Mouse (Mus musculus): ENCODE measurements around the gene Spocd1. TPM values are rescaled to one million over a fixed set of nuclear protein-coding genes. Genes with fewer than 3 reads are reported as not detected.
"Not testable (repeated sequence)": the region's sequence is repeated elsewhere in the genome, so short reads cannot be mapped to it uniquely, and the experiment has no call there.

The Spocd1 gene
- polyA plus RNA-seq (2017; shearing (Covaris generic)), result not detected

DNA sequence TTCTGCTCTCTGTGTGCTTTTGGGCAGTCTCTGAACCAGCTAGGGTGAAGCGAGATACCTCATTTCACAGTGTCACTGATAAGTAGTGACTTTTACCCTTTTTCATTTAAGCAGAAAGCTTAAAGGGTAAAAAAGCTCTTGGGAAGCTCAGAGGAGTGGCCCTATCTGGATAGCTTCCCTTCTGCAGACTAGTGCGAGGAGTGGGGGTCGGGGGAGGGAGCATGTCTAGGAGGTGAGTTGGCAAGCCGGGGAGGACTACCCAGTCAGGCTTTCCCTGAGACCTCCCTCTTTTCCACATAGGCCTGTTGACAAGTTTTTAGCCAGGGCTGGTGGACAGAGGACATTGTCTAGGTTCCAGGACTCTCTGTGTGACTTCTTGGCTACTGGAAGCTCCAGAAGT, at the start of gene Spocd1:
TSS of gene Spocd1 (plus strand) at position 301 of the 400 bp plus-strand sequence.
- ATAC-seq, result no peak

DNA sequence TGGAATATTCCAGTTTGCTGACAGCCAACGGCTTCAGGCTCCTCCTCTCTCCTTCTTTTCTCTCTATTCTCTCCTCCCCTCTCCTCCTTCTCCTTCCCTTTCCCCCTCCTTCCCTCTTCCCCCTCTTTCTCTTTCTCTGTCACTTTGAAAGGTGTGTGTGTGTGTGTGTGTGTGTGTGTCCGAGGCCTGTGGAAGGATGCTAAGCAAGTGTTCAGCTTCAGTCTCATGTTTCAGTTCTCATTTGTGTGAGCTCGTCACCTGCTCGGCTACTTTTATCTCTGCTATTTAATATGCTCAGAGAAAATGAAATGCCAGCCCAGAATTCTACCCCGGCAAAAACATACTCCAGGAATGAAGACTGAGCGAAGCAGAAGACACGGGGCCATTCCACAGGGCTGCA, 48.4 kb upstream of the Spocd1 start:
- ATAC-seq, result no peak

DNA sequence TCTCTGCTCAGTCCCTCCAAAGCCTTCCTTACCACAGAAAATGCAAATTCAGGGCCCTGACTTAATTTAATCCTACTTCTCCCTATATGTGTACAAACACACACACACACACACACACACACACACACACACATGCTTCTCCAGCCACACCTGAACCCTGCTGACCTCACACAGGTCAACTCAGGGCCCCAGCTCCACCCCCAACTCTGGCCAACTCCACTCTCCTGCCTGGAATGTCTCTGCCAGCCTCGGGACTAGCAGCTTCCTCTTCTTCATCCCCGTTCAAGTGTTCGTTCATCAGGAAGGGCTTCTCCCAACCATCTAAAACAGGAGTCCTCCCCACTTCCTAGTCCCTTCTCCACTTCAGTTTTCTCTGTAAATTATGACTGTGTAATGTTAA, 47.4 kb upstream of the Spocd1 start:
- no peak for ATAC-seq

DNA sequence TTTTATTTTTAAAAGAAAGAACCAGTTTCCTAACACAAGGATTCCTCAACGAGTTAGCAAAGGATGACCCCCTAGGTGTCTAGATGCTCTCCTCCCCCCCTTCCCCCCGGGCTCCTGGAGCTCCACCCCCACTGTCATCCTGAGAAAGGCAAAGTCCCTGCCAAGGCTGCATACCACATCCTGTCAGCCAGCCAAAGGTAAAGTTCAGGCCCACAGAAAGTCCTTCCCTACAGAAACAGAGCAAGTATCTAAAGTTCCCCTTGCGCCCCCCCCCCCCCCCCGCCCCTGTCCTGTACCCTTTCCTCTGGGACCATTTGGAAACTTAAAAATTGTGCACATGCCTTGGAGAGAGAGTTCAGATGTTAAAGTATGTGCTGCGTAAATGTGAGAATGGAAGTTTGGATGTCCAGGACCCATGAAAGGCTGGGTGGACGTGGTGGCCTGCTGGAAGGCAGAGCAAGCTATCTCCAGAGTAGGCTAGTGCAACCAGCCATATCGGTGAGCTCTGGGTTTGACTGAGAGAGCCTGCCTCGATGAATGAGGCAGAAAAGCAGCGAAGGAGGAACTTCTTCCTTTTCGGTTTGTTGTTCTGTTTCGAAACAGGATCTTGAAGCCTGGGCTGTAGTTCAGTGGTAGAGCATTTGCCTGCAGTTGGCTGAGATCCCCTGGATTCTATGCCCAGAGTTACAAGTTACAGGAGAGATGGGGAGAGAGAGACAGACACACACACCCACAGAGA, 46.3 kb upstream of the Spocd1 start:
- ATAC-seq, result peak; percentile 89

DNA sequence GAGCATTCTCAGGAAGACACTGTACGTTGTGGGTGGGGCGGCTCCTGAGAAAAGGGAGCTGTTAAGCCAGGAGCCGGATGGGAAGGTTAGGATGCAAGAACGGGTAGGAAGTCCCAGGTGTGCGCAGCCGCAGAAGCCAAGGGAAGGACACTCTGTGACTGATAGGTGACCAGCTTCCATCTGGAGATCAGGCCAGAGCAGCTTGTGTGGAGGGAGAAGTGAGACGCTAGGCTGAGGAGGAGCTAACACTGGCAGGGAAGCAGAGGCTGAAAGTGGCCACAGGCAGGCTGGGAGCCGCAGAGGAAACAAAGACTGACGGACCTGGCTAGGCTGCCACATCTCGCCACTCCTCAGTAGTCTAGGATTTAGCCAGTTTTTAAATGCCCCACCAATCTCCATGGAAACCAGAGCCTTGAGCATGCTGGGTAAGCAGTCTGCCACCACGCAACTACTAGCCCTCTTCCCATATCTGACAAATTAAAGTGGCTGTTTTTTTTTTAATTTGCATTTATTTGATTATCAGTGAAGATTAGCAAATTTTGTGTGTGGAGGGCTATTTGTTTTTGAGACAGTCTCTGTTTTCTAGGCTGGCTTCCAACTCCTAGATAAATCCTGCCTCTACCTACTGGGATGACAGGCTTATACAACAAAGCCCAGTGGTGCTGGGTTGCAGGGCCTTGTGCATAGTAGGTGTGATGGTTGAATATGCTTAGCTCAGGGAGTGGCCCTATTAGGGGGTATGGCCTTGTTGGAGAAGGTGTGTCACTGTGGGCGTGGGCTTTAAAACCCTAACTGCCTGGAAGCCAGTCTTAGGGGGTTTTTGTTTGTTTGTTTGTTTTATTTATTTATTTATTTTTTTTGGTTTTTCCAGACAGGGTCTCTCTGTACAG, 44.8 kb upstream of the Spocd1 start:
- no peak for ATAC-seq

DNA sequence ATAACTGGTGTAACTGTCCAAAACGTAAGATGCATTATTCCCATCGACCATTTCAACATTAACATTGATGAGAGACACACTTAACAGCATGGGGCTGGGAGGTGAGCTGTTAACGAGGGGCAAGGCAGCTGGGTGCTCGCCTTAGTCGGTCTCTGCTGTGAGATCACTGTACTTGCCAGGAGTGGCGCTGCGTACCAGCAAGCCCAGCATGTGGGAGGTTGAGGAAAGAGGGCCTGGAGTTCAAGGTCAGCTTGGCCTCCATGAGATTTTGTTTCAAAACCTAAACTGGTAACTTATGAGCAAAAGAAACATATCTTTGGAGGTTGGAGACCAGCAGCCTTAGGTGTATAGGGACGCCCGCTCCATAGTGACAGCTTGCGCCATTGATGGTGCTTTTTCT, 39.4 kb upstream of the Spocd1 start:
- no peak for ATAC-seq

DNA sequence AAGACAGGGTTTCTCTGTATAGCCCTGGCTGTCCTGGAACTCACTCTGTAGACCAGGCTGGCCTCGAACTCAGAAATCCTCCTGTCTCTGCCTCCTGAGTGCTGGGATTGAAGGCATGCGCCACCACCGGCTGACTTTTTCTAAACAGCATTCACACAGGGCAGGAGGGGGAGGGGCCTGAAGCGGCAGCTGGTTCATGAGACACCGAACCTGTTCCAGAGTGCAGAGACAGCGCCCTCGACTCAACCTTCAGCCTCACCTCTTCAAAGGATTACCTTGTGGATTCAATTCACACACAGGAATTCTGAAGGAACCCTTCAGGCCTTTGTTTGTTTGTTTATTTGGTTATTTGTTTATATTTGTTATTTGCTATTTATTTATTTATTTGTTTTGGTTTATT, 39.0 kb upstream of the Spocd1 start:
- ATAC-seq, result no peak

DNA sequence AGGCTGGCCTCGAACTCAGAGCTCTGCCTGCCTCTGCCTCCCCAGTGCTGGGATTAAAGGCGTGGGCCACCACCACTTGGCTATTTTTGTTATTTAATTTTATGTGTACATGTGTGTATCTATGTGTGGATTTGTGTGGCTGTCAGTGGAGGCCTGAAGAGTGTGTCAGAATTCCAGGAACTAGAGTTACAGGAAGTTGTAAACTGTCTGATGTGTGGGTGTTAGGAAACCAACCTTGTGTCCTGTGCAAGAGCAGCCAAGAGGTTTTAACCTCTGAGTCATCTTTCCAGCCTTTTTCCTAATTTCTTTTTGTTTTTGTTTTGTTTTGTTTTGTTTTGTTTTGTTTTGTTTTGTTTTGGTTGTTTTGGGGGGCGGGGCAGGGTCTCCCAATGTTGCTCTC, 34.2 kb upstream of the Spocd1 start:
- no peak for ATAC-seq

DNA sequence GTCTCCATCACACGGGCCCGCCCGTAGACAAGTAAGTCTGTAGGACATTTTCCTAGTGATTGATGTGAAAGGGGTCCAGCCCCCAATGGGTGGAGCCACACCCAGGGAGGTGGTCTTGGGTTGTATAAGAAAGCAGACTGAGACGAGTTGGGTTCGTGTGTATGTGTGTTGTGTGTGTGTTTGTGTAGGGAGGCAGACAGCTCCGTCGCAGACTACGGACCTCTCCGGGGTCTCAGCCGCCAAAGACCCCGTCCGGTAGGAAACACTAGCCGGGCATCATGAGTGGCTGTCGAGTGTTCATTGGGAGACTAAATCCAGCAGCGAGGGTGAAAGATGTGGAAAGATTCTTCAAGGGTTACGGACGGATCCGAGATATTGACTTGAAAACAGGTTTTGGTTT, 30.2 kb upstream of the Spocd1 start:
- not testable (repeated sequence) for ATAC-seq

DNA sequence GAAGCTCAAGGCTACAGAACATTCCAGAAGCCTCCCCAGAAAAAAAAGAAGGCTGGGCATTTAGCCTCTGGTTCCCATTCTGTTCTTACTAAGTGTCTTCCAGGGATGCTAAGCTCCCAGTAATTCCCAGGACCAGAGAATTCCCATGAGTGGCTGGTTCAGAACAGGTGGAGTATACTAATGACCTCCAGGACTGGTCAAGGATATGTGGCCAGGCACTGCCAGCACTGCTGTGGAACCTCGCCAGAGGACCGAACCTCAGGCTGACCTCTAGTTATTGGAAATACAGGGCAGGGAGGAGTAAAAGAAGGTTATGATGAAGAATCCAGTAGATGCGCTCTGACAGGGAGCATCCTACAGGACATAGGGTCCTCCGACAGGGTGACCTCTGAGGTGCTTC, 26.7 kb upstream of the Spocd1 start:
- ATAC-seq, result no peak

DNA sequence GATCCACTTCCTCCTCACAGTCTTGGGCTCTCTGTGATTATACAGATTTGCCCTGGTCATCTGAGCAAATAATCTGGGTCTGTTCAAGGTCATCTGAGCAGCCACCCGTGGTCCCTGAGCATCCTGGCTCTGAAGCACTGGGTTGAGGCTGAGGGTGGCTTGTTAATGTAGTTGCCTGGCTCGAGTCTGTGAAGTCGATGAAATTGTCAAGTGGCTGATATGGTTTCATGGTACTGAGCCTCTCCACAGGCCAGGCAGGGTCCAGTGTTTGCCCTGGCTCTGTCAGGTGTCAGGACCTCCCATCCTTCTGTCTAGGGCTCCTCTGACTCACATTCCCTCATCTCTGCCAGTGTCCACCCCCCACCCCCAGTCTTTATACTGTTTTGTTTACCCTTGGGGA, 25.5 kb upstream of the Spocd1 start:
- no peak for ATAC-seq

DNA sequence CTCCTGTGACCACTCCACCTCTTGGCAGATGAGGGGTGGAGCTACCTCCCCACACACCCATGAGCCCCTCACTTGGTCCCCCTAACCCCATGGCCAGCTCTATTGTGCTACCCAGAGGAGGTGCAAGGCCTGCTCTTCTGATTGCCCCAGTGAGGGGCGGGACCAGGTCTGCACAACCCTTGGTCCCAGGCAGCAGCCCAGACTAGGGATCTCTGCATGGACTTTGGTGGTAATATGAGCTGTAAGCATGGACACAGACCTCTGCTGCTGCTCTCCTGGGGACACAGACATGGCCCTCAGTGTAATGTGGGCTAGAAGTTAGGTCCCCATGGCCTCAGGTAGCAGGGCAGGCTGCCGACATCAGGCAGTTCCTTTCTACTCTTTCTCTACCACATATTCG, 24.0 kb upstream of the Spocd1 start:
- ATAC-seq, result no peak

DNA sequence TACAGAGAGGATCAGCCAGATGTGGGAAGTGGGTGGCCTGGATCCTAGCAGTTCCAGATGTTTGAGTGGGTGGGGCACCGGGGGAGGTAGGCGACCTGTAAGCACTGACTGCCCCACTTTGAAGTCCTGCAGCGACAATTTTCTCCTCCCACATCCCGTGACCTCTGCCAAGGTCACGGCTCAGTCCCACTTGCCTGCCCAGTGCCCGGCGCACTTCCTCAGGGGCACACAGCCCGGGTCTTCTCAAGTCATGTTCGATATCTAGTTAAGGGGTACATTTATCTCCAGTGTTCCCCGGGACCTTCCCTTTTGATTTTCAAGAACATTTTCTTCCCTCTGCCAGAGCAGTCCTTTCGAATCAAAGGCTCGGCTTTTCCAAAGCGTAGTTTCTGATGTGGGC, 23.0 kb upstream of the Spocd1 start:
- ATAC-seq, result no peak

DNA sequence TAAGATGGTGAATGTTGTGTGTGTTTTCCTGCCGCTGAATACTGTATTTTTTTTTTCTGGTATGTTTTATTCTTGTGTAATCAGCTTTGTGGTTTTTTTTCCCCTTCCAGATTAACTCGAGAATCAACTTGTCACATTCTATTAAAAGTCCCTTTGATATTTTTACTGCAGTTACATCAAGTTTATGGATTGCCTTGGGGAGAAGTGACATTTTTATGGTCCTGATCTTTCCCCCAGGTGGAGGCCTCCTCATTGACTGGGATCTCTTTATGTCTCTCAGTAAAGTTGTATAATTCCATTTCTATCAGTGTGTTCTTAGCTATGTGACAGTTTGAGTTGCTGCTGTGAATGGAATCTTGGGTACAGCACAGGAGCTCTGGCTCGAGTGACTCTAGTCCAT, 20.2 kb upstream of the Spocd1 start:
- no peak for ATAC-seq

DNA sequence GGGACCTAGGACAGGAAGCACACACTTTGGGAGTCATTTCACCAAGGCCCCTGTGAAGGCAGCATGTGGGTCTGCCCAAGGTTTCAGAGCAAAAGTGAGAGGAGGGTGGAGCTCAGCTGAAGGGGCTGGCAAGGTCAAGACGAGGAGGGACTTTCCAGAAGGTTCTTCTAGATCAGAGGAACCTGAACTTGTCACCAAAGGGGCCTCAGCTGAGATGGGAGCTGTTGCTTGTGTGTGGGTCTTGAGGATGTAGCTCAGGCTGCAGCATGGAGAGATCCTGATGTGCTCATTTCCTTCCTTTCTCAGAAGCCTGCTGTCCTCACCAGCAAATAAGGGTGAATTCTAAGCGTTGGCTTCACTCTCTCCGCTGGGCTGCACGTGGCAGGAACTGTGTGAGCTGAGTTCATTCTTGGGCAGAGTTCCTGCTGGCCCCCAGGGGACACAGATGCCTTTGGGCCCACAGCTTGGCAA, 19.8 kb upstream of the Spocd1 start:
- peak; percentile 71 for ATAC-seq

DNA sequence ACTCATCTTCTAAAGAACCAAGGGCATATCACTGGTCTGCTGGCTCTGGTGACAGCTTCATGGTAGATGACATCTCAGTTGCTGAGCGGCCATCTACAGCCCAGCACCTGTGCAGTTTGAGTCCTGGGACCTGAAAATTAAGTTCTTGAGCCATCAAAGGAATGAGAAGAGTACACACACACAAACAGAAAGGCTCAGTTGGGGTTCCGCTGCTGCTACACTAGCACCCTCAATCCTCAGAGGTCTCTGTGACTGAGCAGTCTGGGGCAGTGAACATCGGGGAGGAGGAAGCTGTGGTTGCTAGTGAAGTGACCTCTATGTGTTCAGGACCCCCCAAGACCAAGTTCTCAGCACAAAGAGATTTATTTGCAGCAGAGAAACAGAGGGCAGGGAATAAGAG, 16.1 kb upstream of the Spocd1 start:
- ATAC-seq, result no peak

DNA sequence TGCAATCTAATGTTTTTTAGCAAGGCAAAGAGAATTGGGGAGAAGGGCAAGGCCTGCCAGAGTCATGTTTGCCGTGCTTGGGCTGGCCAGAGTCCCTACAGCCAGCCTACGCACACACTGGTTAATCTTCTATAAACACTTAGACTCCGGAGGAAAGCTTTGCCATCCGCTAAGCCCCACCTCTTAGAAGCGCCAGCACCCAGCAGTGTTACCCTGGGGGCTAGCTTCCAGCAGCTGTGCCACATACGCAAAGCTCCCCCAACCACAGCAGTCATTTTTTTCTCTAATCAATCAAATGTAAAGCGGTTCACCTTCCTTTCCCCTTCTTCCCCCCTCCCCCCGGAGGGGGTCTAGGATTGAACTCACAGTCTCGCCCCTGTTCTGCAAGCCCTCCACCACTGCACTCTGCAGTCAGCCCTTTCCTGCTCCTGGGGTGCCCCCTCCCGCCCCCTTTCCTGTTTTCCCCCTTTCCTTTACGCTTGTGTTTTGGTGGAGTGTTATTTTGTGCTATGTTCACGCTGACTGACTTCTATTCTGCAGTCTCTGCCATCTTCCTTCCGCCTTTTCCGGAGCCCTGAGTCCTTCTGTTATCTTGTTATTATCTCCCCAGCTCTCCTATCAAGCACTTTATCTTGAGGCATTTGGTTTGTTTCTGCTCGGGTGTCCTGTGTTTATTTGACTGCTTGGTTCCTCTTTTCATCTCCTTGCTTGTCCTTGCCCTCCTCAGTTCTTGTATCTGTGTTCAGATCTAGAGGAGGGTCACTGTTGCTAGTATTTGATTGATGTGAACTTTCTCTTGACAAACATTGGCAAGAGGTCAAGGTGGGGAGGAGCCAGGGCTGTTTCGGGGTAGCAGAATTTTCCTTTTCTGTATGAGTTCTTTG, 15.0 kb upstream of the Spocd1 start:
- ATAC-seq, result peak; percentile 39

DNA sequence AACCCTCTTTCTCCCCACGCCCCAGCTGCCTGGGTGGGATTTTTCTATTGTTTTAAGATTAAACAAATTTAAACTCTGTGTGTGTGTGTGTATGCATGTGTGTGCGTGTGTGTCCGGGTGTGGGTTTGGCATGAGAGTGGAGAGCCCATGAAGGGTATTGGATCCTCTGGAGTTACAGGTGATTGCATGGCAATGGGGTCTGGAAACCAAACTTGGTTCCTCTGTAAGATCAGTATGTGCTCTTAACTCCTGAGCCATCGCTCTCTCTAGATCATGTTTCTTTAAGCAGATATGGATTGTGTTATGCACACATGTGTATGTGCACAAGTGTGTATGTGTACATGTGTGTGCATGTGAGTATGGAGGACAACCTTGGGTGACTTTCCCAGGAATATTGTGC, 14.4 kb upstream of the Spocd1 start:
- no peak for ATAC-seq

DNA sequence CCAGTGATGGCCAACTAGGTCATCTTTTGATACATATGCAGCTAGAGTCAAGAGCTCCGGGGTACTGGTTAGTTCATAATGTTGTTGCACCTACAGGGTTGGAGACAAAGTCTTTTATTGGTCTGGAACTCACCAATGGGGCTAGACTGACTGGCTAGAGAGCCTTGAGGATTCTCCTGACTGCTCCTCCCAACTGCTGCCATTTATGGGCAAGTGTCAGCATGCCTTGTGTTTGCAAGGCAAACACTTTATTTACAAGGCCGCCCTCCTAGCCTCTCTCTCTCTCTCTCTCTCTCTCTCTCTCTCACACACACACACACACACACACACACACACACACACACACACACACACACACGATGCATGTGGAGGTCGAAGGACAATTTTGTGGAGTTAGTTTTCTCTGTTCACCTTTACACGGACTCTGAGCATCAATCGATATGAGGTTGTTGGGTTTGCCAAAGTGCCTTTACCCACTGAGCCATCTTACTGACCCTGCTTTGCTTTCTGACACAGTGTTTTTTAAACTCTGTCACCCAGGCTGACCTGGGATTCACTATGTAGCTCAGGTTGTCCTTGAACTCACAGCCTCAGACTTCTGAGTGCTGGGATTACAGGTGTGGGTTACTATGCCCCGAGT, 13.6 kb upstream of the Spocd1 start:
- ATAC-seq, result no peak

DNA sequence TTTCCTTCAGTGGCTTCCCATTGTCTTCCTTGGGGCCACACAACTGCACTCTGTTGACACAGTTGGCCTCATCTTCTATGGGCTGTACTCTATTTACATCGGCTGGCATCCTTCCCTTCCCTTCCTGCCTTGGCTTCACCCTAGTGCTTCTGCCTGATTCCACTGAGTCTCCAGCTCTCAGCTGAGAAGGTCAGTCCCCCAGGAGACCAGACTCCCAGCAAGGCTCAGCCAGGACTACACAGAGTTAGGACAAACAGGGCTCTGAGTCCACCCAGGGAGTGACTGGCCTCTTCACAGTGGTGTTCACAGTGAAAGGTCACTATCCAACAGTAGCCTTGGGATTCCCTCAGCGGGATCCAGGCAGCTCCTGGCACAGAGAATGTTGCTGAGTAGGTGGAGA, 12.9 kb upstream of the Spocd1 start:
- no peak for ATAC-seq

DNA sequence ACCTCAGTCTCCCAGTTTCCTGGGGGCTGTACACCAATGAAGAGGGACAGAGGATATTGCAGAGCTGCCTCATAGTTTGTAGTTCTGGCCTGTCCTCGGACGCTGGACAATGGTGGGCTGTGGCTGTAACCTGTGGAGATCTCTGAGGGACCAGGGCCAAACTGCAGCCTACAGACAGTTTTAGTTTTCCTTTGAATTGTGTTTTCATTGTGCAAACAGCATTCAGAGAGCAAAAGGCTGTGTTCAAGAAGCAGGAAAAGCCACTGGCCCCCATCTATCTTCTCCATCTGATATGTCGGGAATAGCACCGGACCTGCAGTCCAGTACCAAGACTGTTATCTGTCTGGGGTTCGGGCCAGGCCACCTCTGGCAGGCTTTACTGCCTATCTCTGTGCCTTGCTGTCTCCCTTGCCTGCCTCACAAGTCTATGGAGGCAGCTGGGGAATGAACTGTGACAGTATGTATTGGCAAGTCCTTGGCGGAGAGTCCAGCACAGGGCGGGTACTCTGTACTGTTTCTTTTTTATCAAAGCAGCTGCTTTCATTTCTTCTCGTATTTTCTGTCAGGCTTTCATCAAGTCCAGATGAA, 11.9 kb upstream of the Spocd1 start:
- ATAC-seq, result no peak

DNA sequence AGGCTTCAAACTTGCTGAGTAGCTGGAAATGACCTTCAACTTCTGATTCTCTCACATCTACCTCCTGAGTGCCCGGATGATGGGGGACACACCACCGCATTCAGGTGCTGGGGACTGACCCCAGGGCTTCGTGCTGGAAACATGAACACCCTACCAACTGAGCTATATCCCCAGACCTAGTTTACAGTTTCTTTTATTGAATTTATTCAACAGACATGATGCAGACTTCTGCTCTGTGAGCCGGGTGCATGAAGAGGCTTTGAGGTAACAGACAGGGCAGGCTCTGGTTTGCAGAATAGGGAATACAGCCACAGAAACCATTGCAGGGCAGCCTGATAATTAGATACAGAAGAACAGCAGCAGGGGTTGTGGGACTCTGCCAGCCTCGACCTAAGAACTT, 10.6 kb upstream of the Spocd1 start:
- no peak for ATAC-seq
